Mouse (Mus musculus) embryonic stem cell, embryonic (primary cell): ENCODE results near the gene Pum2.

Experiments used
- CTCF ChIA-PET, 4 experiments: fragments of 300-600 bp in 2 of 4; fragments of 350-600 bp in 2 of 4; sonication (Branson Sonifier 250); formaldehyde crosslinking; loops; one replicate each; lab custom pipeline; 2022; ENCODE audit warnings: inconsistent platforms in 2 of 4; lab: Charles Lee
- POLR2A ChIA-PET, 4 experiments: fragments of 300-600 bp in 2 of 4; fragments of 350-600 bp in 2 of 4; sonication (Branson Sonifier 250); formaldehyde crosslinking; loops; one replicate each; lab custom pipeline; 2022; ENCODE audit warnings: antibody characterized with exemption in 4 of 4, inconsistent platforms in 1 of 4; lab: Charles Lee

Gene Pum2

GRCm38 (mm10) chr12:8770946-8771843 lies 97.3 kb downstream of the Pum2 start, which contains the start of gene Sdc1:
Sdc1 (plus strand) TSS chr12:8771323.
- CTCF ChIA-PET, result interaction anchor here (0.5 to 1.9 kb wide), 17 partner anchors 11 to 280 kb away, joined by 3 to 9 read pairs (median 3); partner anchors contain the start of gene Ttc32 (in 2 of the 4)

GRCm38 (mm10) chr12:8771844-8772380 lies 98.0 kb downstream of the Pum2 start:
- ChIA-PET CTCF (interaction anchor here in 2 of 4 experiments (0.9 to 1.9 kb wide), 7 partner anchors 18 to 279 kb away, joined by 3 to 9 read pairs (median 5); partner anchors contain the start of gene Ttc32 (in 2 of the 2)), POLR2A (interaction anchor here (0.6 to 10.5 kb wide), 46 partner anchors 8 to 452 kb away, joined by 3 to 78 read pairs (median 4); partner anchors contain the start of genes Ttc32 (in 2 of the 4), Wdr35 (in 2 of the 4) and Rhob (in 1 of the 4))

More at GRCm38 (mm10) chr12:8770946-8771843, 97.3 kb downstream of the Pum2 start, which contains the start of gene Sdc1:
- POLR2A ChIA-PET, result interaction anchor here (0.5 to 10.5 kb wide), 55 partner anchors 9 to 451 kb away, joined by 3 to 78 read pairs (median 4); partner anchors contain the start of genes Ttc32 (in 2 of the 4), Wdr35 (in 2 of the 4) and Rhob (in 1 of the 4)

GRCm38 (mm10) chr12:8772451-8773143 lies 98.7 kb downstream of the Pum2 start:
- POLR2A ChIA-PET, result interaction anchor here in 2 of 4 experiments (0.5 to 10.5 kb wide), 20 partner anchors 9 to 293 kb away, joined by 3 to 78 read pairs (median 3); partner anchors contain the start of gene Wdr35 (in 1 of the 2)

GRCm38 (mm10) chr12:8773336-8773735 lies 99.4 kb downstream of the Pum2 start:
- ChIA-PET POLR2A (interaction anchor here in 2 of 4 experiments (0.6 to 10.5 kb wide), 8 partner anchors 10 to 230 kb away, joined by 3 to 78 read pairs (median 12); no protein-coding TSS in a partner anchor), CTCF (interaction anchor here in 1 of 4 experiments (0.8 kb wide), 1 partner anchor 273 kb away, joined by 3 read pairs; no protein-coding TSS in a partner anchor)

More at GRCm38 (mm10) chr12:8772451-8773143, 98.7 kb downstream of the Pum2 start:
- CTCF ChIA-PET, result interaction anchor here in 2 of 4 experiments (0.5 to 1.9 kb wide), 2 partner anchors 257 to 259 kb away, joined by 5 to 7 read pairs; partner anchors contain the start of gene Ttc32 (in 1 of the 2)

- ChIA-PET CTCF (interaction anchor here in 1 of 4 experiments (0.8 kb wide), 1 partner anchor 272 kb away, joined by 3 read pairs; no protein-coding TSS in a partner anchor), POLR2A (interaction anchor here (0.5 to 10.5 kb wide), 14 partner anchors 9 to 497 kb away, joined by 3 to 78 read pairs (median 4); no protein-coding TSS in a partner anchor)
These were observed 100.2 kb downstream of the Pum2 start for GRCm38 (mm10) chr12:8774183-8774582.

- ChIA-PET POLR2A (interaction anchor here (0.7 to 10.5 kb wide), 10 partner anchors 9 to 277 kb away, joined by 3 to 78 read pairs (median 3); no protein-coding TSS in a partner anchor), CTCF (interaction anchor here in 2 of 4 experiments (0.6 to 0.8 kb wide), 2 partner anchors 12 to 48 kb away, joined by 3 to 5 read pairs; no protein-coding TSS in a partner anchor)
These were observed 102.3 kb downstream of the Pum2 start for GRCm38 (mm10) chr12:8776206-8776605.

- POLR2A ChIA-PET, result interaction anchor here in 3 of 4 experiments (1.2 to 10.5 kb wide), 6 partner anchors 10 to 278 kb away, joined by 3 to 78 read pairs (median 4); no protein-coding TSS in a partner anchor
- CTCF ChIA-PET, result interaction anchor here in 1 of 4 experiments (0.6 kb wide), 1 partner anchor 48 kb away, joined by 3 read pairs; no protein-coding TSS in a partner anchor
These were observed 102.8 kb downstream of the Pum2 start for GRCm38 (mm10) chr12:8776741-8777140.

- CTCF ChIA-PET, result no interaction called here
These were observed 104.2 kb downstream of the Pum2 start for GRCm38 (mm10) chr12:8778106-8778505.

GRCm38 (mm10) chr12:8779851-8780250 lies 105.9 kb downstream of the Pum2 start:
- ChIA-PET CTCF (no interaction called here), POLR2A (interaction anchor here in 1 of 4 experiments (1.6 kb wide), 1 partner anchor 9 kb away, joined by 8 read pairs; the partner anchor contains the start of gene Sdc1)

More at GRCm38 (mm10) chr12:8778106-8778505, 104.2 kb downstream of the Pum2 start:
- POLR2A ChIA-PET, result interaction anchor here in 2 of 4 experiments (0.5 to 10.5 kb wide), 3 partner anchors 11 to 207 kb away, joined by 3 to 78 read pairs (median 3); no protein-coding TSS in a partner anchor

GRCm38 (mm10) chr12:8781121-8781520 lies 107.2 kb downstream of the Pum2 start:
- ChIA-PET CTCF (interaction anchor here in 1 of 4 experiments (1.3 kb wide), 1 partner anchor 10 kb away, joined by 3 read pairs; the partner anchor contains the start of gene Sdc1), POLR2A (interaction anchor here in 2 of 4 experiments (1.2 to 4.5 kb wide), 2 partner anchors 9 to 10 kb away, joined by 3 to 29 read pairs; partner anchors contain the start of gene Sdc1 (in 2 of the 2))

GRCm38 (mm10) chr12:8781681-8782378 lies 107.9 kb downstream of the Pum2 start:
- POLR2A ChIA-PET, result interaction anchor here in 3 of 4 experiments (1.0 to 4.5 kb wide), 4 partner anchors 9 to 25 kb away, joined by 3 to 29 read pairs (median 4); partner anchors contain the start of gene Sdc1 (in 3 of the 3)

GRCm38 (mm10) chr12:8782565-8782964 lies 108.6 kb downstream of the Pum2 start:
- ChIA-PET POLR2A (interaction anchor here in 3 of 4 experiments (0.9 to 4.5 kb wide), 8 partner anchors 9 to 159 kb away, joined by 3 to 29 read pairs (median 6); partner anchors contain the start of gene Sdc1 (in 3 of the 3)), CTCF (interaction anchor here in 3 of 4 experiments (0.8 to 1.5 kb wide), 4 partner anchors 12 to 153 kb away, joined by 3 to 9 read pairs (median 3); partner anchors contain the start of gene Sdc1 (in 2 of the 3))

More at GRCm38 (mm10) chr12:8781681-8782378, 107.9 kb downstream of the Pum2 start:
- CTCF ChIA-PET, result interaction anchor here in 3 of 4 experiments (0.6 to 1.5 kb wide), 4 partner anchors 11 to 154 kb away, joined by 3 to 9 read pairs (median 4); partner anchors contain the start of gene Sdc1 (in 1 of the 3)

- ChIA-PET CTCF (interaction anchor here in 1 of 4 experiments (0.6 kb wide), 1 partner anchor 9 kb away, joined by 4 read pairs; no protein-coding TSS in a partner anchor), POLR2A (interaction anchor here in 2 of 4 experiments (1.4 to 4.5 kb wide), 5 partner anchors 9 to 13 kb away, joined by 4 to 29 read pairs (median 8); partner anchors contain the start of gene Sdc1 (in 2 of the 2))
These were observed 110.3 kb downstream of the Pum2 start for GRCm38 (mm10) chr12:8784189-8784588.

- ChIA-PET POLR2A (interaction anchor here in 3 of 4 experiments (1.2 to 10.6 kb wide), 6 partner anchors 10 to 14 kb away, joined by 3 to 45 read pairs (median 6); partner anchors contain the start of gene Sdc1 (in 1 of the 3)), CTCF (interaction anchor here in 1 of 4 experiments (0.7 kb wide), 1 partner anchor 9 kb away, joined by 4 read pairs; no protein-coding TSS in a partner anchor)
These were observed 112.5 kb downstream of the Pum2 start for GRCm38 (mm10) chr12:8786476-8786875.
